Mouse (Mus musculus): ENCODE measurements at regions not wholly inside any gene's neighbourhood (a gene's known extent, or its start where the extent isn't known, plus 50 kb on each side); places are given as distances from the start of the nearest gene placed in this dataset.
A peak's percentile ranks its signal among the peaks of the same experiment; 100 is the strongest.

GRCm38 (mm10) chr4:96895223-96895622 is 110.2 kb upstream of the Gm12695 start:
- TF ChIP-seq CTCF (IDR thresholded peaks at IDR 0.05; ENCODE audit: low read depth) = no peak
- 40% methylated on average over 1 of the region's 1 CpGs for WGBS

GRCm38 (mm10) chr4:96881077-96881476 is 96.1 kb upstream of the Gm12695 start:
- ATAC-seq (ENCODE audit: insufficient read depth) (peak; percentile 69), DNase-seq (peak; percentile 46)
- Histone ChIP-seq H3K4me2 (no peak overlapping the region), H3K27ac (ENCODE audit: low read depth) (no peak overlapping the region), H3K4me1 (ENCODE audit: insufficient read depth) (no peaks in the 10 kb centered on the region), H3K9ac (no peak overlapping the region), H3K36me3 (ENCODE audit: insufficient read depth) (no peaks in the 10 kb centered on the region), H3K27me3 (ENCODE audit: insufficient read depth, low read length) (no peaks in the 10 kb centered on the region), H3K9me3 (ENCODE audit: low read depth, low read length) (no peaks in the 10 kb centered on the region), H3K4me3 (ENCODE audit: low read depth, low read length) (no peak overlapping the region)
- TF ChIP-seq CTCF (IDR thresholded peaks at IDR 0.05; ENCODE audit: low read depth) = no peak
- WGBS = 44% methylated on average over 2 of the region's 2 CpGs

More at GRCm38 (mm10) chr4:96895223-96895622, 110.2 kb upstream of the Gm12695 start:
- Histone ChIP-seq H3K9me3 (ENCODE audit: low read depth, low read length) (no peaks in the 10 kb centered on the region), H3K9ac (no peak overlapping the region), H3K27me3 (ENCODE audit: insufficient read depth, low read length) (no peaks in the 10 kb centered on the region), H3K36me3 (ENCODE audit: insufficient read depth) (no peaks in the 10 kb centered on the region), H3K27ac (ENCODE audit: low read depth) (no peak overlapping the region), H3K4me2 (no peak overlapping the region), H3K4me1 (ENCODE audit: insufficient read depth) (no peaks in the 10 kb centered on the region), H3K4me3 (ENCODE audit: low read depth, low read length) (no peak overlapping the region)
- DNase-seq (no peak), ATAC-seq (ENCODE audit: insufficient read depth) (no peak)

- H3K9ac ChIP-seq = no peak overlapping the region
- H3K4me1 ChIP-seq (ENCODE audit: insufficient read depth) = no peaks in the 10 kb centered on the region
- no peak overlapping the region for H3K4me3 ChIP-seq (ENCODE audit: low read depth, low read length)
- no peak overlapping the region for H3K27ac ChIP-seq (ENCODE audit: low read depth)
- 80% methylated on average over 1 of the region's 1 CpGs for WGBS
- DNase-seq (no peak), ATAC-seq (ENCODE audit: insufficient read depth) (no peak)
- no peaks in the 10 kb centered on the region for H3K36me3 ChIP-seq (ENCODE audit: insufficient read depth)
- H3K4me2 ChIP-seq = no peak overlapping the region
- TF ChIP-seq CTCF (IDR thresholded peaks at IDR 0.05; ENCODE audit: low read depth) = no peak
- no peaks in the 10 kb centered on the region for H3K27me3 ChIP-seq (ENCODE audit: insufficient read depth, low read length)
- H3K9me3 ChIP-seq (ENCODE audit: low read depth, low read length) = no peaks in the 10 kb centered on the region
Observed at GRCm38 (mm10) chr4:96878016-96878415, 93.0 kb upstream of the Gm12695 start.

- DNase-seq (peak; percentile 20), ATAC-seq (ENCODE audit: insufficient read depth) (no peak)
- H3K4me2 ChIP-seq = no peak overlapping the region
- peak; percentile 29; the same call in 1 of the 2 replicates for TF ChIP-seq CTCF (IDR thresholded peaks at IDR 0.05; ENCODE audit: low read depth)
- H3K27me3 ChIP-seq (ENCODE audit: insufficient read depth, low read length) = no peaks in the 10 kb centered on the region
- no peak overlapping the region for H3K4me3 ChIP-seq (ENCODE audit: low read depth, low read length)
- H3K27ac ChIP-seq (ENCODE audit: low read depth) = no peak overlapping the region
- H3K9me3 ChIP-seq (ENCODE audit: low read depth, low read length) = no peaks in the 10 kb centered on the region
- no peaks in the 10 kb centered on the region for H3K4me1 ChIP-seq (ENCODE audit: insufficient read depth)
- H3K36me3 ChIP-seq (ENCODE audit: insufficient read depth) = no peaks in the 10 kb centered on the region
- H3K9ac ChIP-seq = no peak overlapping the region
Observed at GRCm38 (mm10) chr4:96874644-96875043, 89.7 kb upstream of the Gm12695 start.

GRCm38 (mm10) chr4:96845170-96845569 is 60.2 kb upstream of the Gm12695 start:
- no peaks in the 10 kb centered on the region for H3K27me3 ChIP-seq (ENCODE audit: insufficient read depth, low read length)
- H3K4me1 ChIP-seq (ENCODE audit: insufficient read depth) = no peaks in the 10 kb centered on the region
- no peak overlapping the region for H3K27ac ChIP-seq (ENCODE audit: low read depth)
- no peak overlapping the region for H3K9ac ChIP-seq
- H3K9me3 ChIP-seq (ENCODE audit: low read depth, low read length) = no peaks in the 10 kb centered on the region
- H3K4me3 ChIP-seq (ENCODE audit: low read depth, low read length) = no peak overlapping the region
- ATAC-seq (ENCODE audit: insufficient read depth) (no peak), DNase-seq (peak; percentile 27)
- 64% methylated on average over 3 of the region's 3 CpGs for WGBS
- H3K36me3 ChIP-seq (ENCODE audit: insufficient read depth) = no peaks in the 10 kb centered on the region
- TF ChIP-seq CTCF (IDR thresholded peaks at IDR 0.05; ENCODE audit: low read depth) = no peak
- no peak overlapping the region for H3K4me2 ChIP-seq
